Mouse (Mus musculus): ENCODE measurements around the gene Nf1. TPM values are rescaled to one million over a fixed set of nuclear protein-coding genes. Genes with fewer than 3 reads are reported as not detected.

The Nf1 gene
- polyA plus RNA-seq, 1 experiment from 2014 or later, result 12.7 TPM

- Histone ChIP-seq H3K27me3 (ENCODE audit: control insufficient read depth, insufficient read depth, low read length) (no peaks in the 10 kb centered on the region), H3K27ac (no peak overlapping the region), H3K36me3 (replicated peaks; ENCODE audit: control insufficient read depth, insufficient read depth) (no peaks in the 10 kb centered on the region), H3K9ac (no peak overlapping the region), H3K4me3 (replicated peaks; ENCODE audit: low read length) (no peak overlapping the region), H3K4me1 (replicated peaks; ENCODE audit: control insufficient read depth, insufficient read depth, low read length) (no peaks in the 10 kb centered on the region), H3K9me3 (ENCODE audit: control insufficient read depth, low read length) (no peaks in the 10 kb centered on the region), H3K4me2 (replicated peaks) (no peak overlapping the region)
- no peak for DNase-seq (ENCODE audit: low spot score)
- 74% methylated on average over 12 of the region's 12 CpGs for WGBS
- no peak for ATAC-seq (ENCODE audit: low FRiP score)
Measured at GRCm38 (mm10) chr11:79323985-79324685, 15.4 kb upstream of the Nf1 start.

- Histone ChIP-seq H3K4me1 (replicated peaks; ENCODE audit: control insufficient read depth, insufficient read depth, low read length) (no peaks in the 10 kb centered on the region), H3K4me3 (replicated peaks; ENCODE audit: low read length) (no peak overlapping the region), H3K36me3 (replicated peaks; ENCODE audit: control insufficient read depth, insufficient read depth) (no peaks in the 10 kb centered on the region), H3K27me3 (ENCODE audit: control insufficient read depth, insufficient read depth, low read length) (no peaks in the 10 kb centered on the region), H3K4me2 (replicated peaks) (no peak overlapping the region), H3K9me3 (ENCODE audit: control insufficient read depth, low read length) (no peaks in the 10 kb centered on the region), H3K27ac (no peak overlapping the region), H3K9ac (no peak overlapping the region)
- 87% methylated on average over 8 of the region's 8 CpGs for WGBS
- ATAC-seq (ENCODE audit: low FRiP score) (no peak), DNase-seq (ENCODE audit: low spot score) (no peak)
Measured at GRCm38 (mm10) chr11:79325663-79326062, 13.8 kb upstream of the Nf1 start.

- no peak overlapping the region for H3K4me3 ChIP-seq (replicated peaks; ENCODE audit: low read length)
- no peak for DNase-seq (ENCODE audit: low spot score)
- no peaks in the 10 kb centered on the region for H3K9me3 ChIP-seq (ENCODE audit: control insufficient read depth, low read length)
- H3K27me3 ChIP-seq (ENCODE audit: control insufficient read depth, insufficient read depth, low read length), result no peaks in the 10 kb centered on the region
- H3K4me2 ChIP-seq (replicated peaks), result no peak overlapping the region
- 24% methylated on average over 4 of the region's 4 CpGs for WGBS
- H3K9ac ChIP-seq, result no peak overlapping the region
- no peak overlapping the region for H3K27ac ChIP-seq
- no peaks in the 10 kb centered on the region for H3K4me1 ChIP-seq (replicated peaks; ENCODE audit: control insufficient read depth, insufficient read depth, low read length)
- H3K36me3 ChIP-seq (replicated peaks; ENCODE audit: control insufficient read depth, insufficient read depth), result no peaks in the 10 kb centered on the region
- ATAC-seq (ENCODE audit: low FRiP score), result no peak
Measured at GRCm38 (mm10) chr11:79327106-79327505, 12.4 kb upstream of the Nf1 start.

GRCm38 (mm10) chr11:79328060-79328459 is 11.4 kb upstream of the Nf1 start:
- DNase-seq (ENCODE audit: low spot score) (no peak), ATAC-seq (ENCODE audit: low FRiP score) (no peak)
- no peak overlapping the region for H3K9ac ChIP-seq
- no peak overlapping the region for H3K4me3 ChIP-seq (replicated peaks; ENCODE audit: low read length)
- H3K9me3 ChIP-seq (ENCODE audit: control insufficient read depth, low read length), result no peaks in the 10 kb centered on the region
- H3K27me3 ChIP-seq (ENCODE audit: control insufficient read depth, insufficient read depth, low read length), result no peaks in the 10 kb centered on the region
- H3K27ac ChIP-seq, result no peak overlapping the region
- no peaks in the 10 kb centered on the region for H3K4me1 ChIP-seq (replicated peaks; ENCODE audit: control insufficient read depth, insufficient read depth, low read length)
- 88% methylated on average over 4 of the region's 4 CpGs for whole genome bisulfite sequencing
- H3K4me2 ChIP-seq (replicated peaks), result no peak overlapping the region
- H3K36me3 ChIP-seq (replicated peaks; ENCODE audit: control insufficient read depth, insufficient read depth), result no peaks in the 10 kb centered on the region

GRCm38 (mm10) chr11:79329585-79329984 is 9.9 kb upstream of the Nf1 start:
- Histone ChIP-seq H3K9ac (no peak overlapping the region), H3K4me2 (replicated peaks) (no peak overlapping the region), H3K4me3 (replicated peaks; ENCODE audit: low read length) (no peak overlapping the region), H3K9me3 (ENCODE audit: control insufficient read depth, low read length) (no peaks in the 10 kb centered on the region), H3K27ac (no peak overlapping the region), H3K27me3 (ENCODE audit: control insufficient read depth, insufficient read depth, low read length) (no peaks in the 10 kb centered on the region), H3K36me3 (replicated peaks; ENCODE audit: control insufficient read depth, insufficient read depth) (no peaks in the 10 kb centered on the region), H3K4me1 (replicated peaks; ENCODE audit: control insufficient read depth, insufficient read depth, low read length) (no peaks in the 10 kb centered on the region)
- ATAC-seq (ENCODE audit: low FRiP score), result no peak
- WGBS, result 94% methylated on average over 1 of the region's 1 CpGs
- DNase-seq (ENCODE audit: low spot score), result no peak

- H3K36me3 ChIP-seq (replicated peaks; ENCODE audit: control insufficient read depth, insufficient read depth), result no peaks in the 10 kb centered on the region
- no peaks in the 10 kb centered on the region for H3K9me3 ChIP-seq (ENCODE audit: control insufficient read depth, low read length)
- no peaks in the 10 kb centered on the region for H3K4me1 ChIP-seq (replicated peaks; ENCODE audit: control insufficient read depth, insufficient read depth, low read length)
- WGBS, result 95% methylated on average over 6 of the region's 6 CpGs
- no peak overlapping the region for H3K4me2 ChIP-seq (replicated peaks)
- no peaks in the 10 kb centered on the region for H3K27me3 ChIP-seq (ENCODE audit: control insufficient read depth, insufficient read depth, low read length)
- DNase-seq (ENCODE audit: low spot score) (no peak), ATAC-seq (ENCODE audit: low FRiP score) (no peak)
- H3K4me3 ChIP-seq (replicated peaks; ENCODE audit: low read length), result no peak overlapping the region
- H3K9ac ChIP-seq, result no peak overlapping the region
- H3K27ac ChIP-seq, result no peak overlapping the region
Measured at GRCm38 (mm10) chr11:79335077-79335476, 4.4 kb upstream of the Nf1 start.

GRCm38 (mm10) chr11:79336722-79337267 is 2.7 kb upstream of the Nf1 start:
- 93% methylated on average over 5 of the region's 5 CpGs for WGBS

GRCm38 (mm10) chr11:79338621-79339020 is 872 bp upstream of the Nf1 start:
- Histone ChIP-seq H3K9me3 (ENCODE audit: control insufficient read depth, low read length) (no peaks in the 10 kb centered on the region), H3K4me3 (replicated peaks; ENCODE audit: low read length) (peak overlapping the region; percentile 98), H3K36me3 (replicated peaks; ENCODE audit: control insufficient read depth, insufficient read depth) (peaks cover 12% of the 10 kb centered on the region; the same call in 1 of the 2 replicates), H3K4me1 (replicated peaks; ENCODE audit: control insufficient read depth, insufficient read depth, low read length) (peaks cover 14% of the 10 kb centered on the region), H3K27ac (peak overlapping the region; percentile 94; the same call in 1 of the 2 replicates), H3K4me2 (replicated peaks) (peak overlapping the region; percentile 76), H3K27me3 (ENCODE audit: control insufficient read depth, insufficient read depth, low read length) (no peaks in the 10 kb centered on the region), H3K9ac (peak overlapping the region; percentile 94)
- WGBS, result 51% methylated on average over 4 of the region's 4 CpGs
- no peak for ATAC-seq (ENCODE audit: low FRiP score)
- DNase-seq (ENCODE audit: low spot score), result no peak

More at GRCm38 (mm10) chr11:79336722-79337267, 2.7 kb upstream of the Nf1 start:
- no peak overlapping the region for H3K4me2 ChIP-seq (replicated peaks)
- peaks cover 14% of the 10 kb centered on the region for H3K4me1 ChIP-seq (replicated peaks; ENCODE audit: control insufficient read depth, insufficient read depth, low read length)
- DNase-seq (ENCODE audit: low spot score), result no peak
- no peaks in the 10 kb centered on the region for H3K9me3 ChIP-seq (ENCODE audit: control insufficient read depth, low read length)
- H3K27me3 ChIP-seq (ENCODE audit: control insufficient read depth, insufficient read depth, low read length), result no peaks in the 10 kb centered on the region
- H3K36me3 ChIP-seq (replicated peaks; ENCODE audit: control insufficient read depth, insufficient read depth), result 0 out of 2 replicates have a peak, but pooled peaks cover 3% of the 10 kb centered on the region
- H3K4me3 ChIP-seq (replicated peaks; ENCODE audit: low read length), result no peak overlapping the region
- no peak overlapping the region for H3K27ac ChIP-seq
- H3K9ac ChIP-seq, result no peak overlapping the region
- no peak for ATAC-seq (ENCODE audit: low FRiP score)

GRCm38 (mm10) chr11:79339808-79340781 is 602 bp downstream of the Nf1 start:
- peaks cover 19% of the 10 kb centered on the region for H3K36me3 ChIP-seq (replicated peaks; ENCODE audit: control insufficient read depth, insufficient read depth)
- 0% methylated on average over 38 of the region's 63 CpGs for WGBS
- H3K9me3 ChIP-seq (ENCODE audit: control insufficient read depth, low read length), result no peaks in the 10 kb centered on the region
- H3K27ac ChIP-seq, result peak overlapping the region; percentile 94
- H3K4me2 ChIP-seq (replicated peaks), result peak overlapping the region; percentile 85
- H3K9ac ChIP-seq, result peak overlapping the region; percentile 94
- DNase-seq (ENCODE audit: low spot score) (peak; percentile 46), ATAC-seq (ENCODE audit: low FRiP score) (peak; percentile 73)
- H3K27me3 ChIP-seq (ENCODE audit: control insufficient read depth, insufficient read depth, low read length), result no peaks in the 10 kb centered on the region
- H3K4me1 ChIP-seq (replicated peaks; ENCODE audit: control insufficient read depth, insufficient read depth, low read length), result peaks cover 14% of the 10 kb centered on the region
- peak overlapping the region; percentile 98 for H3K4me3 ChIP-seq (replicated peaks; ENCODE audit: low read length)

Data from hindbrain, embryonic 14.5 days (tissue).